Mouse (Mus musculus): ENCODE measurements around the gene Scgb2b21. TPM values are rescaled to one million over a fixed set of nuclear protein-coding genes. Genes with fewer than 3 reads are reported as not detected.
"Not testable (repeated sequence)": the region's sequence is repeated elsewhere in the genome, so short reads cannot be mapped to it uniquely, and the experiment has no call there.

Scgb2b21 gene
- not detected for total RNA-seq (2021)
- long read RNA-seq, experiment 1: 0 reads
- long read RNA-seq, experiment 2: 0 reads

DNA sequence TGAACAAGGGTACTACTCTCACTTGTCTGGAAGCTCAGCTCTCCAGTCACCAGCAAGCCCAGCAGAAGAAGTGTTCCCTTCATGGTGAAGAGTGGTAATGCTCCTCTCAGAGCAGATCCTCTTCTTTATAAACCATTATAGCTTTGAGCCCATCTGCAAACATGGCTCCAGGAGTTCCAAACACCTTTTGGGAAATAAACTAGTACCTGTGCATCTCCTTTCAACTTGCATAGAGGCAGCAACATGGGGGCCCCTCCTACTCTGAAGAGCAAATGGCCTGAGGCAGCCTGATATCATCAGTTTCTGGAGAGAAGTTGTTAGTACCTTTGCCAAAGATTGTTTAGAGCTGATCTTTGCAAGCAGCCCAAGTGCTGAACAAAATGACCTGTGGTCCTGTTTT lies at the start of gene Scgb2b21:
Scgb2b21 (minus strand) TSS at position 101 of the 400 bp plus-strand sequence.
- no peak for DNase-seq
- intact Hi-C loops (cut with DNase I; ENCODE audit: low total_unique reads): no loop called here

DNA sequence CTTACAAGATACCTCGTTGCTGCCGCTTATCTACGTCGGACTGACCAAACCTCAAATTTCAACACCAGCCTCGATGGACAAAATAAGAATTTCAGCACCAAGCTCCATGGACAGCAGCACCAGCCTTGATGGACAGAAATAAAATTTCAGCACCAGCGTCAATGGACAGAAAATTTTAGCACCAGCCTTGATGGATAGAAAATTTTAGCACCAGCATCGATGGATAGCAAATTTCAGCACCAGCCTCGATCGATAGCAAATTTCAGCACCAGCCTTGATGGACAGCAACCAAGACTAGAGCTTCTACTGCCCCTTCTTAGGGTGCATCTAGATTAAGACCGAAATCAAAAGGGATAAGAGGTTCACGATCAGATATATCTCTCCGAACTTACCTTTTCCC lies 23.2 kb upstream of the Scgb2b21 start:
- DNase-seq; intact Hi-C loops (cut with DNase I; ENCODE audit: low total_unique reads): not testable (repeated sequence)

Other genes with a start within 250 kb of the Scgb2b21 start
- not detected for gene Scgb2b19, start 240.1 kb downstream of the Scgb2b21 start, total RNA-seq (2021)
- not detected for gene Scgb1b19, start 233.2 kb downstream of the Scgb2b21 start, total RNA-seq (2021)
- gene Scgb2b20, start 154.1 kb downstream of the Scgb2b21 start, total RNA-seq (2021): not detected
- gene Scgb1b20, start 147.2 kb downstream of the Scgb2b21 start, total RNA-seq (2021): not detected
- not detected for gene Scgb2b24, start 218.9 kb upstream of the Scgb2b21 start, total RNA-seq (2021)
- not detected for gene Scgb1b24, start 223.3 kb upstream of the Scgb2b21 start, total RNA-seq (2021)

All from gastrocnemius, postnatal 14 days (tissue).